Mouse (Mus musculus) erythroblast, embryonic 14.5 days (primary cell): Measurements from ENCODE around the gene Gm49380.

ENCODE experiments used
- GATA1 ChIP-seq: IDR thresholded peaks from 2 replicates; pipeline ENCODE4 v1.6.1; 2012; ENCODE audit warnings: low read length, inconsistent platforms, mixed read lengths
- TAL1 ChIP-seq: IDR thresholded peaks from 3 replicates; pipeline ENCODE4 v1.6.1; 2012; ENCODE audit warnings: low read length, inconsistent platforms, mixed read lengths

DNA sequence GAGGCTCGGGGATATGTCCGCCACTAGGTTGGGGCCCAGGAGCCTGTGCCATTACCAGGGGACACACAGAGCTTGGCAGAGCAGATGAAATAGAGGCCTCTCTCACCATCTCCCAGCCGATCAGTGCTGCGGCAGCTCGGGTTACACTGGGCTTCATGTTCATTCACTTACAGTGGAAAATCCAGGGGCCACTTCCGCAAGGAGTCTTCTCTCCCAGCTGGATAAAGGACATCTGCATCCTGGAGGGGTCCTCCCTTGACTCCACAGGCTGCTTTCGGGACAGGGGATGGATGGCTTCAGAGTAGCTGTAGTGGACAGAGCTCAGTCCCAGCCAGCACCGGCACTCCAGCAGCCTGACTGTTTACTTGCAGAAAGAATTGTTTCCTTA is 42.5 kb downstream of the Gm49380 start:
- TF ChIP-seq GATA1, result no peak
- TF ChIP-seq TAL1, result no peak
